Mouse (Mus musculus): ENCODE data around the gene Msi2. TPM values are rescaled to one million over a fixed set of nuclear protein-coding genes. Genes with fewer than 3 reads are reported as not detected.

Gene Msi2
- polyA plus RNA-seq, 1 experiment from 2014 or later, result 20.4 TPM

GRCm38 (mm10) chr11:88585880-88586279, 132.4 kb downstream of the Msi2 start:
- 44% methylated on average over 2 of the region's 2 CpGs for WGBS

DNA sequence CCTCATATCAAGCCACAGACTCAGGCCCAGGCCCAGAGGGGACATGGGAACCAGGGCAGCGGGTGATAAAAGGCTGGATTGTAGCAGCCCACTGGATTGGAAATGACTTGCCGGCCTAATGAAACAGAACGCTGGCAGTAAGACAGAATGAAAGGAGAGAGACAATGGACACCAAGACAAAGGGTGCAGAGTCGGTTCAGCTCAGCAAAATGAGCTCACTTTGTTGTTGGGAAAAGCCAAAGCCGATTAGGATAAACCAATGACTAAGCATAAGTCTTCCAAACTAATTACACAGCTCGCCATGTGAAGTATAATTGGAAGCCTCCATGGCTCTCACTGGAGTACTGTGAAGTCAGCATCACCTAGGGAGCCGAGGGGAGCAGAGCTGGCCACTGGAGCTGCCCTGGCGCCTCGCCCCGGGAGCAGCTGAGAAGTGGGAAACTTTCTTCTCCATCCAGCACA, 133.1 kb downstream of the Msi2 start:
- no peaks in the 10 kb centered on the region for H3K27me3 ChIP-seq (ENCODE audit: poor library complexity, severe bottlenecking)
- DNase-seq (ENCODE audit: extremely low spot score, low spot score), result peak; percentile 91
- peak overlapping the region; percentile 24 for H3K4me3 ChIP-seq
- H3K27ac ChIP-seq, result peak overlapping the region; percentile 91
- H3K4me1 ChIP-seq, result peaks cover 100% of the 10 kb centered on the region
- WGBS, result 2% methylated on average over 10 of the region's 10 CpGs
- no peaks in the 10 kb centered on the region for H3K9me3 ChIP-seq
- peaks cover 33% of the 10 kb centered on the region for H3K36me3 ChIP-seq (replicated peaks)

More at GRCm38 (mm10) chr11:88585880-88586279, 132.4 kb downstream of the Msi2 start:
- Histone ChIP-seq H3K27ac (peak overlapping the region; percentile 91), H3K27me3 (ENCODE audit: poor library complexity, severe bottlenecking) (no peaks in the 10 kb centered on the region), H3K4me1 (peaks cover 100% of the 10 kb centered on the region), H3K36me3 (replicated peaks) (peaks cover 31% of the 10 kb centered on the region), H3K9me3 (no peaks in the 10 kb centered on the region), H3K4me3 (peak overlapping the region; percentile 24)
- no peak for DNase-seq (ENCODE audit: extremely low spot score, low spot score)

- H3K4me3 ChIP-seq, result peak overlapping the region; percentile 24
- 5% methylated on average over 6 of the region's 6 CpGs for WGBS
Observed at GRCm38 (mm10) chr11:88583866-88584265, 134.4 kb downstream of the Msi2 start.

GRCm38 (mm10) chr11:88583259-88583833, 135.0 kb downstream of the Msi2 start:
- Histone ChIP-seq H3K9me3 (no peaks in the 10 kb centered on the region), H3K4me1 (peaks cover 100% of the 10 kb centered on the region), H3K27ac (peak overlapping the region; percentile 91), H3K36me3 (replicated peaks) (peaks cover 20% of the 10 kb centered on the region), H3K4me3 (peak overlapping the region; percentile 24), H3K27me3 (ENCODE audit: poor library complexity, severe bottlenecking) (no peaks in the 10 kb centered on the region)
- peak; percentile 73 for DNase-seq (ENCODE audit: extremely low spot score, low spot score)
- WGBS, result 6% methylated on average over 8 of the region's 8 CpGs

More at GRCm38 (mm10) chr11:88583866-88584265, 134.4 kb downstream of the Msi2 start:
- DNase-seq (ENCODE audit: extremely low spot score, low spot score), result no peak
- H3K27me3 ChIP-seq (ENCODE audit: poor library complexity, severe bottlenecking), result no peaks in the 10 kb centered on the region
- H3K4me1 ChIP-seq, result peaks cover 100% of the 10 kb centered on the region
- H3K27ac ChIP-seq, result peak overlapping the region; percentile 91
- peaks cover 22% of the 10 kb centered on the region for H3K36me3 ChIP-seq (replicated peaks)
- H3K9me3 ChIP-seq, result no peaks in the 10 kb centered on the region

- 6% methylated on average over 7 of the region's 7 CpGs for WGBS
- Histone ChIP-seq H3K4me3 (peak overlapping the region; percentile 24), H3K36me3 (replicated peaks) (peaks cover 21% of the 10 kb centered on the region), H3K4me1 (peaks cover 100% of the 10 kb centered on the region), H3K9me3 (no peaks in the 10 kb centered on the region), H3K27ac (peak overlapping the region; percentile 91), H3K27me3 (ENCODE audit: poor library complexity, severe bottlenecking) (no peaks in the 10 kb centered on the region)
- no peak for DNase-seq (ENCODE audit: extremely low spot score, low spot score)
Observed at GRCm38 (mm10) chr11:88582781-88583180, 135.5 kb downstream of the Msi2 start.

DNA sequence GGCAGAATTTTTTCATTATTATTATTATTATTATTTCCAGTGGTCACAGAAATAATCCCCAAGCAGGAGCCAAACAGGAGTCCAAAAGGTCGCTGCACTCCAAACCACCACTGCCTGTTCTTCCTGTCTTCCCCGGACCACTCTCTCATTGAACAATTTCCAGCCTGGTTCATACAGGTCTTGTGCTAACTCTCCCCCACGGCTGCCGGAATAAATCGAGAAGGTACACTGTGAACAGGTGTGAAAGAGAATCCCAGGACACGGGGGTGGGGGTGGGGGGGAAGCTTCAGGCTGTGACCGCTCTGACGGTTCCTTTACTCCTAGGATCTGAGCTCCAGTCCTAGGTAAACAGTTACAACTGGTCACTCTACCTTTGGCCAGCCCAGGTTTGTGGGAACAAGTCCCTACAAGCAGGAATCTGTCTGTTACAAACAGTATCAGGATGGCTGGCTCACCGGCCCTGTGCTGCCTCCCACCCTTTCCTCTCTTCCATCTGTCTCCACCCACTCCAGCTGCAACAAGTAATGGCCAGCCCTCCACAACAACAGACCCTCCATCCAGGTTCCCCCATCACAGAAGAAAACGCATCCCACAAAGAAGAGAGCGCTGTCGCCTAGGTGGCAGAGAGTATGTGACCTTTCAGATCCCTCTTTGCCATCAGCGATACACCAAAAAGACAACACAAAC, 136.1 kb downstream of the Msi2 start:
- H3K27me3 ChIP-seq (ENCODE audit: poor library complexity, severe bottlenecking), result no peaks in the 10 kb centered on the region
- H3K4me1 ChIP-seq, result peaks cover 100% of the 10 kb centered on the region
- DNase-seq (ENCODE audit: extremely low spot score, low spot score), result peak; percentile 62
- peak overlapping the region; percentile 91 for H3K27ac ChIP-seq
- H3K9me3 ChIP-seq, result no peaks in the 10 kb centered on the region
- peak overlapping the region; percentile 24 for H3K4me3 ChIP-seq
- peaks cover 23% of the 10 kb centered on the region for H3K36me3 ChIP-seq (replicated peaks)
- 17% methylated on average over 13 of the region's 13 CpGs for WGBS

GRCm38 (mm10) chr11:88581375-88581774, 136.9 kb downstream of the Msi2 start:
- Histone ChIP-seq H3K4me3 (peak overlapping the region; percentile 24; the same call in 1 of the 2 replicates), H3K4me1 (peaks cover 100% of the 10 kb centered on the region), H3K27ac (peak overlapping the region; percentile 91), H3K9me3 (no peaks in the 10 kb centered on the region), H3K27me3 (ENCODE audit: poor library complexity, severe bottlenecking) (no peaks in the 10 kb centered on the region), H3K36me3 (replicated peaks) (peaks cover 21% of the 10 kb centered on the region)
- WGBS, result 71% methylated on average over 7 of the region's 7 CpGs
- DNase-seq (ENCODE audit: extremely low spot score, low spot score), result no peak

DNA sequence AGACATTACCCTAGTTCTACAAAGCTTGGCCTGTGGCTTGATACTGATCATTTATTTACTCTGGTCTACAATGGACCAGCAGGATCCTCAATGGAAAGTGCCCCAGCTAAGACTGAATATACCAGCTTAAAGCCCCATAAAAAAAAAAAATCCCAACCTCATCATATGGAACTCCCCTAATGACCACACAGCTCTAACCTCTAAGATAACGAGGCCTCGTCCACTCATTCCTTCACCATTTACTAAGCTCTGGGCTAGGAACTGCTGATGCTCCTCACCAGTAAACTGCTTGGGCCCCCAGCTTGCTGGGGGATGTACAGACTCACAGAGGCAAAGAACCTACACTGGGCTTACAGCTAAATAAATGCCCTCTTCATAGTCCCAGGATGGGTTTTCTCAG, 139.6 kb downstream of the Msi2 start:
- Histone ChIP-seq H3K4me3 (no peak overlapping the region), H3K4me1 (peaks cover 100% of the 10 kb centered on the region), H3K27me3 (ENCODE audit: poor library complexity, severe bottlenecking) (no peaks in the 10 kb centered on the region), H3K36me3 (replicated peaks) (peaks cover 28% of the 10 kb centered on the region), H3K9me3 (no peaks in the 10 kb centered on the region), H3K27ac (peak overlapping the region; percentile 91)
- 54% methylated on average over 2 of the region's 2 CpGs for WGBS
- DNase-seq (ENCODE audit: extremely low spot score, low spot score), result no peak

- Histone ChIP-seq H3K4me3 (no peak overlapping the region), H3K9me3 (no peaks in the 10 kb centered on the region), H3K27me3 (ENCODE audit: poor library complexity, severe bottlenecking) (no peaks in the 10 kb centered on the region), H3K4me1 (peaks cover 100% of the 10 kb centered on the region), H3K27ac (peak overlapping the region; percentile 91), H3K36me3 (replicated peaks) (peaks cover 41% of the 10 kb centered on the region)
- WGBS, result 85% methylated on average over 7 of the region's 7 CpGs
- no peak for DNase-seq (ENCODE audit: extremely low spot score, low spot score)
Observed at GRCm38 (mm10) chr11:88577076-88577475, 141.2 kb downstream of the Msi2 start.

DNA sequence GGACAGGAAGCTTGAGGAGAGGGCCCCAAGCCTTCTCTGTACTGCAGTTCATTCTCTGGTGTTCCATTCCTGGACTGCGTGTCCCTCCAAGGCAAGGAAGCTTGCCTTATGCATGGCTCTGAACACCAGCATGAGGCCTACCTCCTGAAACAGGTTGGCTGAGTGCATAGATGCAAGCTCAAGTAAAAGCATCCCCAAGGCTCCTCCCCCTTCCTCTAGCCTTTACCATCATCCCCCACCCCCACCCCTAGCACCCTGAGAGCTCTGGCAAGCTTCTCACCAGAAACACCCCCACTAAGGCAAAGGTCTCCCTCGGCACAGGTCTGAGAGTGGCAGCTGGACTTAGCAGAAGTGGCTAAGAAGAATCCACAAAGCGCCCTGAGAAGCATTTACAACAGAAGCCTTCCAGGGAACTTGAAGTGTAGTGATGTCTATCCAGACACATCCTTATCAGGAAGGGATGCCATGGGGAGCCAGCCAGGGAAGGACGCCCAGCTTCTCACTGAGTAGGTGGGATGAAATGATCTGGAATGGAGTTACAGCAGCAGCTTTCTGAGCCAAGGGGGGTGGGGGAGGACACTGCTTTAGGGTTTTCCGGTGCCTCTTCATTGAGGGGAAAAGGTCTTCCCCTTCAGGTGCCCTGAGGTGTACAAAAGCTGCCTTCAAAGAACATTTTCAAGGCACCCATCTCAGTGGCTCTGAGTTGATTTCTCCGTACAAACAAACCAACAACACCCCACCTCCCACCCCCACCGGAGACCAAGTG, 141.9 kb downstream of the Msi2 start:
- Histone ChIP-seq H3K36me3 (replicated peaks) (peaks cover 42% of the 10 kb centered on the region), H3K27ac (peak overlapping the region; percentile 91), H3K9me3 (no peaks in the 10 kb centered on the region), H3K4me3 (no peak overlapping the region), H3K4me1 (peaks cover 100% of the 10 kb centered on the region), H3K27me3 (ENCODE audit: poor library complexity, severe bottlenecking) (no peaks in the 10 kb centered on the region)
- 68% methylated on average over 7 of the region's 7 CpGs for WGBS
- DNase-seq (ENCODE audit: extremely low spot score, low spot score), result no peak

DNA sequence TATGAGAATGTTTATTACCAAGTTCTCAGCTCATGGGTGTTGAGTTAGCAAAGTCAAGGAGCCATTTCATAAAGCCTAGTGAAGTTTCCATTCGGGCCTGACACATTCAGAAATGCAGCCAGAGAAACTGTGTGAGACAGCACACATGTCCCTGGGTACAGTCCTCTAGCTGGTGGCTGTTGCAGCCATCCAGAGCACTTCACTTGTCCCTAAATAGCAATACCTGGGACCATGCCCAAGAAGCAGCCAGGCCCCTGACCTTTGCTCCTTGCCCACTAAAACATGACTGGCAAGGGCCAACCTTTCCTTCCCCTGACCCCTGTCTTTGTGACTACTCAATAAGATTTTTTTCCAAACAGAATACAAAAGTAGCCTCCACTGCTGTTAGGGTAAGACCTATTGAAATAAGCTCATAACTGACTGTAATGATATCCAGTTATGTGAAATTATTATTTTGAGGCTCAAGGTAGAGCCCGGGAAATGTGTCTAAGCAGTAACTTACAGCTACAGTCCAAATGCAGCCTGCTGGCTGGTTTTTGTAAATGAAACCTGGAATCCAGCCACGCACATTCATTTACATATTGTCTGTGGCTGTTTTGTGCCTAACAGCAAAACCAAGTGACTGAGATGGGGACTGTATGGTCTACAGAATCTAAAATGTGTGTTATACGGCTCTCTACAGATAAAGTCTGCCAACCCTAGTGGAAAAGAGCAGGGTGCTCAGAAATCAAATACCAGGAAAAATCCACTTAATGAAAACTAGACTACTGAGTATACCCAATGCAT, 143.5 kb downstream of the Msi2 start:
- peak overlapping the region; percentile 66; the same call in 1 of the 2 replicates for H3K27ac ChIP-seq
- no peak overlapping the region for H3K4me3 ChIP-seq
- 90% methylated on average over 4 of the region's 4 CpGs for WGBS
- no peaks in the 10 kb centered on the region for H3K9me3 ChIP-seq
- H3K27me3 ChIP-seq (ENCODE audit: poor library complexity, severe bottlenecking), result no peaks in the 10 kb centered on the region
- no peak for DNase-seq (ENCODE audit: extremely low spot score, low spot score)
- peaks cover 100% of the 10 kb centered on the region for H3K4me1 ChIP-seq
- peaks cover 46% of the 10 kb centered on the region for H3K36me3 ChIP-seq (replicated peaks)

- no peak overlapping the region for H3K4me3 ChIP-seq
- H3K27ac ChIP-seq, result no peak overlapping the region
- 92% methylated on average over 5 of the region's 5 CpGs for WGBS
- no peaks in the 10 kb centered on the region for H3K9me3 ChIP-seq
- H3K36me3 ChIP-seq (replicated peaks), result peaks cover 38% of the 10 kb centered on the region
- H3K27me3 ChIP-seq (ENCODE audit: poor library complexity, severe bottlenecking), result no peaks in the 10 kb centered on the region
- no peak for DNase-seq (ENCODE audit: extremely low spot score, low spot score)
- peaks cover 98% of the 10 kb centered on the region for H3K4me1 ChIP-seq
Observed at GRCm38 (mm10) chr11:88573013-88573412, 145.3 kb downstream of the Msi2 start.

All from forebrain, embryonic 10.5 days (tissue).